Mouse (Mus musculus): ENCODE data around the gene Atp5j.

DNA sequence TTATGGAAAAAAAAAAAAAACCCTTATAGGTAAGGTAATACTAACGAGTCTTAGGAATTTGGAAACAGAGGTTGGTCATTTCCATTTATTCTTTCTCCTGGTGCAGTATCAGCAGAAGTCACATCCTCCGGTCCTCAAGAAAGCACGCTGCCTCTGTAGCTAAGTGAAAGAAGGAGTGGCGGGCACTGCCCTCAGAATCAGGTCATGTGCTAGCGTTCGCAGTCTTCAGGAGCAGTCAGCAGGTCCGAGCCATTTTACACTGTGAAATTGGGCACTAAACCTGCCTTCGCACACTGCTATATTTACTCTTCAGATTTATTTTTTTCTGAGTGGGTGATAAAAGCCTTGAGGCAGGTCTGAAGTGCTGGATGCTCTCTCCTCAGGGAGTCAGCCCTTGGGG is 21.6 kb downstream of the Atp5j start:
- TF ChIP-seq CTCF (conservative IDR thresholded peaks at IDR 0.05; ENCODE audit: low read length) (no peak), NANOG (IDR thresholded peaks at IDR 0.05; ENCODE audit: borderline replicate concordance, low read length) (no peak)
